Mouse (Mus musculus): ENCODE measurements around the gene Rom1. TPM values are rescaled to one million over a fixed set of nuclear protein-coding genes. Genes with fewer than 3 reads are reported as not detected.
"Not testable (repeated sequence)": the region's sequence is repeated elsewhere in the genome, so short reads cannot be mapped to it uniquely, and the experiment has no call there.

Rom1 gene
- polyA plus RNA-seq, 1 experiment from 2014 or later, result 2.9 TPM

GRCm38 (mm10) chr19:8914212-8914611, 14.9 kb downstream of the Rom1 start:
- Histone ChIP-seq H3K4me1 (ENCODE audit: control insufficient read depth, insufficient read depth, low read depth, low read length) (no peaks in the 10 kb centered on the region), H3K9me3 (ENCODE audit: control insufficient read depth, low read length) (no peaks in the 10 kb centered on the region), H3K36me3 (ENCODE audit: control insufficient read depth, insufficient read depth, low read length) (peaks cover 57% of the 10 kb centered on the region), H3K4me3 (ENCODE audit: low read length) (no peak overlapping the region), H3K27ac (ENCODE audit: low read depth, low read length) (no peak overlapping the region), H3K9ac (ENCODE audit: low read depth, low read length) (no peak overlapping the region), H3K4me2 (ENCODE audit: low read length) (no peak overlapping the region), H3K27me3 (replicated peaks; ENCODE audit: control insufficient read depth, insufficient read depth, low read length) (no peaks in the 10 kb centered on the region)
- no peak for ATAC-seq
- 100% methylated on average over 3 of the region's 3 CpGs for WGBS

GRCm38 (mm10) chr19:8911810-8912209, 17.3 kb downstream of the Rom1 start:
- ATAC-seq, result no peak
- Histone ChIP-seq H3K27me3 (replicated peaks; ENCODE audit: control insufficient read depth, insufficient read depth, low read length) (no peaks in the 10 kb centered on the region), H3K4me2 (ENCODE audit: low read length) (no peak overlapping the region), H3K9ac (ENCODE audit: low read depth, low read length) (no peak overlapping the region), H3K9me3 (ENCODE audit: control insufficient read depth, low read length) (no peaks in the 10 kb centered on the region), H3K4me1 (ENCODE audit: control insufficient read depth, insufficient read depth, low read depth, low read length) (no peaks in the 10 kb centered on the region), H3K36me3 (ENCODE audit: control insufficient read depth, insufficient read depth, low read length) (peaks cover 76% of the 10 kb centered on the region), H3K27ac (ENCODE audit: low read depth, low read length) (no peak overlapping the region), H3K4me3 (ENCODE audit: low read length) (no peak overlapping the region)
- WGBS, result 93% methylated on average over 5 of the region's 5 CpGs

GRCm38 (mm10) chr19:8908531-8908930, 20.6 kb downstream of the Rom1 start:
- Histone ChIP-seq H3K4me3 (ENCODE audit: low read length) (no peak overlapping the region), H3K36me3 (ENCODE audit: control insufficient read depth, insufficient read depth, low read length) (peaks cover 58% of the 10 kb centered on the region), H3K4me1 (ENCODE audit: control insufficient read depth, insufficient read depth, low read depth, low read length) (no peaks in the 10 kb centered on the region), H3K27me3 (replicated peaks; ENCODE audit: control insufficient read depth, insufficient read depth, low read length) (no peaks in the 10 kb centered on the region), H3K27ac (ENCODE audit: low read depth, low read length) (no peak overlapping the region), H3K4me2 (ENCODE audit: low read length) (no peak overlapping the region), H3K9me3 (ENCODE audit: control insufficient read depth, low read length) (no peaks in the 10 kb centered on the region), H3K9ac (ENCODE audit: low read depth, low read length) (no peak overlapping the region)
- no peak for ATAC-seq
- WGBS, result 93% methylated on average over 6 of the region's 6 CpGs

- H3K4me2 ChIP-seq (ENCODE audit: low read length), result no peak overlapping the region
- peaks cover 9% of the 10 kb centered on the region for H3K4me1 ChIP-seq (ENCODE audit: control insufficient read depth, insufficient read depth, low read depth, low read length)
- H3K27me3 ChIP-seq (replicated peaks; ENCODE audit: control insufficient read depth, insufficient read depth, low read length), result no peaks in the 10 kb centered on the region
- H3K4me3 ChIP-seq (ENCODE audit: low read length), result no peak overlapping the region
- no peaks in the 10 kb centered on the region for H3K9me3 ChIP-seq (ENCODE audit: control insufficient read depth, low read length)
- no peak for ATAC-seq
- no peak overlapping the region for H3K27ac ChIP-seq (ENCODE audit: low read depth, low read length)
- WGBS, result 95% methylated on average over 5 of the region's 5 CpGs
- no peak overlapping the region for H3K9ac ChIP-seq (ENCODE audit: low read depth, low read length)
- peaks cover 22% of the 10 kb centered on the region for H3K36me3 ChIP-seq (ENCODE audit: control insufficient read depth, insufficient read depth, low read length)
Observed at GRCm38 (mm10) chr19:8903412-8903811, 25.7 kb downstream of the Rom1 start.

- Histone ChIP-seq H3K4me1 (ENCODE audit: control insufficient read depth, insufficient read depth, low read depth, low read length) (peaks cover 17% of the 10 kb centered on the region), H3K27me3 (replicated peaks; ENCODE audit: control insufficient read depth, insufficient read depth, low read length) (no peaks in the 10 kb centered on the region), H3K4me3 (ENCODE audit: low read length) (peak overlapping the region; percentile 70), H3K36me3 (ENCODE audit: control insufficient read depth, insufficient read depth, low read length) (peaks cover 12% of the 10 kb centered on the region), H3K9me3 (ENCODE audit: control insufficient read depth, low read length) (no peaks in the 10 kb centered on the region), H3K27ac (ENCODE audit: low read depth, low read length) (no peak overlapping the region), H3K4me2 (ENCODE audit: low read length) (peak overlapping the region; percentile 74), H3K9ac (ENCODE audit: low read depth, low read length) (peak overlapping the region; percentile 93; the same call in 1 of the 2 replicates)
- ATAC-seq, result no peak
- WGBS, result 56% methylated on average over 3 of the region's 3 CpGs
Observed at GRCm38 (mm10) chr19:8899079-8899478, 30.1 kb downstream of the Rom1 start.

- WGBS, result 14% methylated on average over 13 of the region's 13 CpGs
Observed at GRCm38 (mm10) chr19:8898576-8898975, 30.6 kb downstream of the Rom1 start.

GRCm38 (mm10) chr19:8897865-8898495, 31.2 kb downstream of the Rom1 start, which contains the start of gene Ganab:
Gene Ganab, plus strand, starts transcription at chr19:8898071.
- Histone ChIP-seq H3K9ac (ENCODE audit: low read depth, low read length) (peak within 1 kb of the TSS; percentile 93), H3K27me3 (replicated peaks; ENCODE audit: control insufficient read depth, insufficient read depth, low read length) (no peaks in the 10 kb centered on the region), H3K4me1 (ENCODE audit: control insufficient read depth, insufficient read depth, low read depth, low read length) (peaks cover 24% of the 10 kb centered on the region), H3K4me2 (ENCODE audit: low read length) (peak within 1 kb of the TSS; percentile 74), H3K9me3 (ENCODE audit: control insufficient read depth, low read length) (no peaks in the 10 kb centered on the region), H3K36me3 (ENCODE audit: control insufficient read depth, insufficient read depth, low read length) (peaks cover 12% of the 10 kb centered on the region), H3K27ac (ENCODE audit: low read depth, low read length) (peak within 1 kb of the TSS; percentile 91), H3K4me3 (ENCODE audit: low read length) (peak within 1 kb of the TSS; percentile 70)
- under 1% methylated on average over 52 of the region's 53 CpGs for WGBS
- ATAC-seq, result peak; percentile 99

More at GRCm38 (mm10) chr19:8898576-8898975, 30.6 kb downstream of the Rom1 start:
- Histone ChIP-seq H3K4me2 (ENCODE audit: low read length) (peak overlapping the region; percentile 74), H3K4me1 (ENCODE audit: control insufficient read depth, insufficient read depth, low read depth, low read length) (peaks cover 21% of the 10 kb centered on the region), H3K4me3 (ENCODE audit: low read length) (peak overlapping the region; percentile 70), H3K9me3 (ENCODE audit: control insufficient read depth, low read length) (no peaks in the 10 kb centered on the region), H3K27me3 (replicated peaks; ENCODE audit: control insufficient read depth, insufficient read depth, low read length) (no peaks in the 10 kb centered on the region), H3K9ac (ENCODE audit: low read depth, low read length) (peak overlapping the region; percentile 93), H3K27ac (ENCODE audit: low read depth, low read length) (peak overlapping the region; percentile 91), H3K36me3 (ENCODE audit: control insufficient read depth, insufficient read depth, low read length) (peaks cover 12% of the 10 kb centered on the region)
- ATAC-seq, result no peak

- not testable (repeated sequence) for H3K9me3 ChIP-seq (ENCODE audit: control insufficient read depth, low read length); H3K27me3 ChIP-seq (replicated peaks; ENCODE audit: control insufficient read depth, insufficient read depth, low read length)
- Histone ChIP-seq H3K4me3 (ENCODE audit: low read length) (peak overlapping the region; percentile 70), H3K9ac (ENCODE audit: low read depth, low read length) (peak overlapping the region; percentile 61), H3K27ac (ENCODE audit: low read depth, low read length) (peak overlapping the region; percentile 57), H3K4me1 (ENCODE audit: control insufficient read depth, insufficient read depth, low read depth, low read length) (peaks cover 25% of the 10 kb centered on the region), H3K4me2 (ENCODE audit: low read length) (peak overlapping the region; percentile 64), H3K36me3 (ENCODE audit: control insufficient read depth, insufficient read depth, low read length) (peaks cover 10% of the 10 kb centered on the region)
- ATAC-seq, result peak; percentile 50
- 17% methylated on average over 21 of the region's 21 CpGs for WGBS
Observed at GRCm38 (mm10) chr19:8897211-8897864, 31.8 kb downstream of the Rom1 start.

- 97% methylated on average over 5 of the region's 5 CpGs for WGBS
- not testable (repeated sequence) for H3K4me3 ChIP-seq (ENCODE audit: low read length); H3K9me3 ChIP-seq (ENCODE audit: control insufficient read depth, low read length); H3K9ac ChIP-seq (ENCODE audit: low read depth, low read length); ATAC-seq; H3K36me3 ChIP-seq (ENCODE audit: control insufficient read depth, insufficient read depth, low read length); H3K27ac ChIP-seq (ENCODE audit: low read depth, low read length); H3K27me3 ChIP-seq (replicated peaks; ENCODE audit: control insufficient read depth, insufficient read depth, low read length); H3K4me2 ChIP-seq (ENCODE audit: low read length)
- H3K4me1 ChIP-seq (ENCODE audit: control insufficient read depth, insufficient read depth, low read depth, low read length), result peaks cover 25% of the 10 kb centered on the region
Observed at GRCm38 (mm10) chr19:8896231-8896630, 32.9 kb downstream of the Rom1 start.

All from hindbrain, embryonic 16.5 days (tissue).